ENCODE assay signal across 4 mouse cellular contexts in genomic region chr5:137854907-137855306, GRCm38 (mm10). TPM values are rescaled to one million over a fixed set of nuclear protein-coding genes. Genes with fewer than 3 reads are reported as not detected.
"Had no signal": no experiment of that assay in that cellular context is flagged by ENCODE, and none has a peak within 500 bp of the region (broad histone marks: within the 10 kb centered on the region; RNA-seq: fewer than 3 reads in every experiment).

No protein-coding gene starts in this region.

RNA-seq across cellular contexts. Expression of gene Pilrb1, which starts 3.0 kb away (rescaled TPM):
- polyA plus RNA-seq: neural tube, embryonic 13.5 days; neural tube, embryonic 14.5 days; neural tube, embryonic 15.5 days; testis, adult 2 months had no signal

RNA-seq across cellular contexts. Expression of gene Pilrb2, which starts 16.7 kb away (rescaled TPM):
- polyA plus RNA-seq: neural tube, embryonic 14.5 days; neural tube, embryonic 15.5 days; testis, adult 2 months had no signal

RNA-seq across cellular contexts. Expression of gene Pilra, which starts 18.8 kb away (rescaled TPM):
- polyA plus RNA-seq: neural tube, embryonic 14.5 days had no signal
